Mouse (Mus musculus) stomach, embryonic 16.5 days (tissue): ENCODE measurements around the gene Hadhb. TPM values are rescaled to one million over a fixed set of nuclear protein-coding genes. Genes with fewer than 3 reads are reported as not detected.
A peak's percentile ranks its signal among the peaks of the same experiment; 100 is the strongest.

ENCODE experiments used
- ATAC-seq: fragments of 200-750 bp; cut with Nextera tagmentation; 2 replicates; pipeline ENCODE4 v1.8.0; 2017; ENCODE audit warnings: moderate number of reproducible peaks, moderate TSS enrichment; ENCODE audit not compliant: insufficient read depth, low FRiP score
- H3K27ac ChIP-seq: fragments of 300-500 bp; sonication (generic); 2 replicates; pipeline ENCODE4 v1.5.1; 2014; ENCODE audit warnings: low read length
- H3K27me3 ChIP-seq: fragments of 300-500 bp; sonication (generic); 2 replicates; pipeline ENCODE4 v1.6.1; 2014; ENCODE audit warnings: low read length, control low read depth, mixed read lengths; ENCODE audit not compliant: control insufficient read depth, insufficient read depth
- H3K36me3 ChIP-seq: fragments of 300-500 bp; sonication (generic); 2 replicates; pipeline ENCODE4 v1.6.1; 2014; ENCODE audit warnings: low read length; ENCODE audit not compliant: control insufficient read depth, insufficient read depth
- H3K4me1 ChIP-seq: fragments of 300-500 bp; sonication (generic); 2 replicates; pipeline ENCODE4 v1.6.1; 2014; ENCODE audit warnings: low read length, control low read depth, mixed read lengths; ENCODE audit not compliant: control insufficient read depth, insufficient read depth
- H3K4me2 ChIP-seq: fragments of 300-500 bp; sonication (generic); 2 replicates; pipeline ENCODE4 v1.6.1; 2014; ENCODE audit warnings: low read depth, low read length, mixed read lengths
- H3K4me3 ChIP-seq: fragments of 300-500 bp; sonication (generic); replicated peaks from 2 replicates; pipeline ENCODE4 v1.5.1; 2014; ENCODE audit warnings: mild to moderate bottlenecking, low read length
- H3K9ac ChIP-seq: fragments of 300-500 bp; sonication (generic); 2 replicates; pipeline ENCODE4 v1.6.1; 2014; ENCODE audit warnings: low read length
- H3K9me3 ChIP-seq: fragments of 300-500 bp; sonication (generic); replicated peaks from 2 replicates; pipeline ENCODE4 v1.6.1; 2016; ENCODE audit warnings: low read length, control low read depth; ENCODE audit not compliant: control insufficient read depth
- WGBS: fragments of 180-500 bp; shearing (Covaris S2); extraction: QIAGEN DNeasy Blood & Tissue Kit; methylation state at CpG from one replicate; pipeline ENCODE4 v1.1.7; 2014; 5-methylcytosine and 5-hydroxymethylcytosine counted together
- polyA plus RNA-seq: library from polyadenylated mRNA; unstranded; fragments of >200 nt; fragmentation: Nextera tagmentation; extraction: Ambion mirVana; gene quantifications from 2 replicates; pipeline ENCODE4 v1.2.1, GENCODE M21; 2015

Hadhb gene
- polyA plus RNA-seq, 1 experiment from 2014 or later: 217 TPM

GRCm38 (mm10) chr5:30159601-30160000, 4.6 kb downstream of the Hadhb start:
- no peaks in the 10 kb centered on the region for H3K27me3 ChIP-seq
- ATAC-seq: no peak
- no peak overlapping the region for H3K4me3 ChIP-seq
- no peaks in the 10 kb centered on the region for H3K36me3 ChIP-seq
- no peak overlapping the region for H3K4me2 ChIP-seq
- H3K9me3 ChIP-seq: no peaks in the 10 kb centered on the region
- H3K4me1 ChIP-seq: peaks cover 7% of the 10 kb centered on the region
- 79% methylated on average over 6 of the region's 6 CpGs for WGBS
- no peak overlapping the region for H3K9ac ChIP-seq
- H3K27ac ChIP-seq: no peak overlapping the region

GRCm38 (mm10) chr5:30161836-30162235, 6.8 kb downstream of the Hadhb start:
- Histone ChIP-seq H3K4me2 (no peak overlapping the region), H3K27ac (no peak overlapping the region), H3K4me3 (no peak overlapping the region), H3K4me1 (peaks cover 2% of the 10 kb centered on the region; the same call in 1 of the 2 replicates), H3K27me3 (no peaks in the 10 kb centered on the region), H3K36me3 (no peaks in the 10 kb centered on the region), H3K9me3 (no peaks in the 10 kb centered on the region), H3K9ac (no peak overlapping the region)
- ATAC-seq: no peak
- WGBS: 73% methylated on average over 1 of the region's 1 CpGs

GRCm38 (mm10) chr5:30162339-30162738, 7.3 kb downstream of the Hadhb start:
- H3K9me3 ChIP-seq: no peaks in the 10 kb centered on the region
- no peak for ATAC-seq
- H3K27ac ChIP-seq: no peak overlapping the region

GRCm38 (mm10) chr5:30165234-30165946, 10.3 kb downstream of the Hadhb start:
- ATAC-seq: no peak
- H3K4me3 ChIP-seq: no peak overlapping the region
- H3K27ac ChIP-seq: no peak overlapping the region
- 75% methylated on average over 5 of the region's 5 CpGs for whole genome bisulfite sequencing
- no peak overlapping the region for H3K9ac ChIP-seq
- H3K36me3 ChIP-seq: no peaks in the 10 kb centered on the region; the same call in 1 of the 2 replicates
- H3K4me1 ChIP-seq: no peaks in the 10 kb centered on the region
- no peaks in the 10 kb centered on the region for H3K27me3 ChIP-seq
- H3K9me3 ChIP-seq: no peaks in the 10 kb centered on the region
- H3K4me2 ChIP-seq: no peak overlapping the region

More at GRCm38 (mm10) chr5:30162339-30162738, 7.3 kb downstream of the Hadhb start:
- H3K4me3 ChIP-seq: no peak overlapping the region
- H3K27me3 ChIP-seq: no peaks in the 10 kb centered on the region
- 74% methylated on average over 6 of the region's 6 CpGs for WGBS
- H3K4me2 ChIP-seq: no peak overlapping the region
- no peaks in the 10 kb centered on the region for H3K4me1 ChIP-seq
- H3K36me3 ChIP-seq: no peaks in the 10 kb centered on the region
- no peak overlapping the region for H3K9ac ChIP-seq

- H3K4me1 ChIP-seq: no peaks in the 10 kb centered on the region
- peak overlapping the region; percentile 13; the same call in 1 of the 2 replicates for H3K27ac ChIP-seq
- no peaks in the 10 kb centered on the region for H3K9me3 ChIP-seq
- H3K36me3 ChIP-seq: no peaks in the 10 kb centered on the region; the same call in 1 of the 2 replicates
- 70% methylated on average over 5 of the region's 5 CpGs for WGBS
- no peak overlapping the region for H3K4me2 ChIP-seq
- H3K4me3 ChIP-seq: no peak overlapping the region
- 0 out of 2 replicates have a peak, but pooled peaks have one; percentile 57 for ATAC-seq
- no peak overlapping the region for H3K9ac ChIP-seq
- H3K27me3 ChIP-seq: no peaks in the 10 kb centered on the region
These were observed 15.4 kb downstream of the Hadhb start for GRCm38 (mm10) chr5:30170303-30170940.

- Histone ChIP-seq H3K4me3 (no peak overlapping the region), H3K27me3 (no peaks in the 10 kb centered on the region), H3K4me1 (no peaks in the 10 kb centered on the region), H3K4me2 (no peak overlapping the region), H3K27ac (peak overlapping the region; percentile 60; the same call in 1 of the 2 replicates), H3K9ac (no peak overlapping the region), H3K36me3 (peaks cover 6% of the 10 kb centered on the region), H3K9me3 (no peaks in the 10 kb centered on the region)
- ATAC-seq: 0 out of 2 replicates have a peak, but pooled peaks have one; percentile 10
These were observed 17.1 kb downstream of the Hadhb start for GRCm38 (mm10) chr5:30172115-30172514.

GRCm38 (mm10) chr5:30172931-30173692, 18.1 kb downstream of the Hadhb start:
- Histone ChIP-seq H3K27ac (peak overlapping the region; percentile 60; the same call in 1 of the 2 replicates), H3K9ac (no peak overlapping the region), H3K27me3 (no peaks in the 10 kb centered on the region), H3K4me1 (no peaks in the 10 kb centered on the region), H3K4me2 (no peak overlapping the region), H3K4me3 (no peak overlapping the region), H3K36me3 (peaks cover 6% of the 10 kb centered on the region), H3K9me3 (no peaks in the 10 kb centered on the region)
- whole genome bisulfite sequencing: 44% methylated on average over 20 of the region's 20 CpGs
- peak; percentile 50; the same call in 1 of the 2 replicates for ATAC-seq

GRCm38 (mm10) chr5:30175811-30176210, 20.8 kb downstream of the Hadhb start:
- no peak overlapping the region for H3K9ac ChIP-seq
- H3K4me2 ChIP-seq: no peak overlapping the region
- no peak for ATAC-seq
- no peaks in the 10 kb centered on the region for H3K4me1 ChIP-seq
- no peak overlapping the region for H3K4me3 ChIP-seq
- peaks cover 11% of the 10 kb centered on the region for H3K36me3 ChIP-seq
- H3K27me3 ChIP-seq: no peaks in the 10 kb centered on the region
- H3K9me3 ChIP-seq: no peaks in the 10 kb centered on the region
- WGBS: 57% methylated on average over 4 of the region's 4 CpGs
- no peak overlapping the region for H3K27ac ChIP-seq
